ENCODE assay signal across 12 mouse cellular contexts in genomic region chr15:78955663-78956062, GRCm38 (mm10).
"Had no signal": no experiment of that assay in that cellular context is flagged by ENCODE, and none has a peak within 500 bp of the region (broad histone marks: within the 10 kb centered on the region; RNA-seq: fewer than 3 reads in every experiment).

No protein-coding gene starts in this region.

- ATAC-seq: lung, postnatal 0 days; midbrain, embryonic 15.5 days had no signal

- H3K9ac ChIP-seq: limb, embryonic 15.5 days; liver, embryonic 13.5 days; midbrain, embryonic 15.5 days; neural tube, embryonic 13.5 days had no signal

- H3K4me3 ChIP-seq: limb, embryonic 15.5 days; liver, embryonic 13.5 days; midbrain, embryonic 10.5 days; midbrain, embryonic 15.5 days; neural tube, embryonic 13.5 days had no signal

- H3K27me3 ChIP-seq: limb, embryonic 15.5 days; midbrain, embryonic 15.5 days; neural tube, embryonic 13.5 days had no signal

- H3K4me2 ChIP-seq: limb, embryonic 15.5 days; liver, embryonic 13.5 days; midbrain, embryonic 15.5 days; neural tube, embryonic 13.5 days had no signal

- H3K4me1 ChIP-seq: liver, embryonic 13.5 days; neural tube, embryonic 13.5 days had no signal

- H3K9me3 ChIP-seq: limb, embryonic 15.5 days; liver, embryonic 13.5 days; midbrain, embryonic 10.5 days; midbrain, embryonic 15.5 days; neural tube, embryonic 13.5 days had no signal

- DNase-seq: kidney, adult 8-10 months; layer of hippocampus, adult 9-11 months; layer of hippocampus, postnatal 36 days; liver, embryonic 13.5 days; lung, adult 18-20 months; right cerebral cortex, postnatal 25 days; thymus, adult 18-20 months had no signal

- H3K27ac ChIP-seq: limb, embryonic 15.5 days; liver, embryonic 13.5 days; midbrain, embryonic 10.5 days; midbrain, embryonic 15.5 days; neural tube, embryonic 13.5 days had no signal

- H3K36me3 ChIP-seq: liver, embryonic 13.5 days had no signal
